Mouse (Mus musculus) megakaryocyte-erythroid progenitor cell, adult 5-6 weeks (primary cell): Measurements from ENCODE around the gene Nat8f3. TPM values are rescaled to one million over a fixed set of nuclear protein-coding genes. Genes with fewer than 3 reads are reported as not detected.
"Not testable (repeated sequence)": the region's sequence is repeated elsewhere in the genome, so short reads cannot be mapped to it uniquely, and the experiment has no call there.

Experiments
- ATAC-seq: replicated peaks from 2 replicates; pipeline ENCODE4 v1.8.0; 2016; ENCODE audit warnings: mild to moderate bottlenecking, inconsistent platforms; ENCODE audit not compliant: severe bottlenecking, poor library complexity, low FRiP score, low TSS enrichment
- total RNA-seq, 2 experiments: library from RNA; stranded (forward) in 1 of 2; stranded (reverse) in 1 of 2; fragments of 200-1000, 215-1000 nt in 1 of 2; fragments of >200 nt in 1 of 2; fragmentation: Nextera tagmentation in 1 of 2; gene quantifications; 2 replicates each; pipeline ENCODE4 v1.2.3; 2014 to 2017

The Nat8f3 gene
- total RNA-seq (2014; fragmentation: Nextera tagmentation) (not detected in 2 replicates), total RNA-seq (2017) (not detected in 2 replicates)

DNA sequence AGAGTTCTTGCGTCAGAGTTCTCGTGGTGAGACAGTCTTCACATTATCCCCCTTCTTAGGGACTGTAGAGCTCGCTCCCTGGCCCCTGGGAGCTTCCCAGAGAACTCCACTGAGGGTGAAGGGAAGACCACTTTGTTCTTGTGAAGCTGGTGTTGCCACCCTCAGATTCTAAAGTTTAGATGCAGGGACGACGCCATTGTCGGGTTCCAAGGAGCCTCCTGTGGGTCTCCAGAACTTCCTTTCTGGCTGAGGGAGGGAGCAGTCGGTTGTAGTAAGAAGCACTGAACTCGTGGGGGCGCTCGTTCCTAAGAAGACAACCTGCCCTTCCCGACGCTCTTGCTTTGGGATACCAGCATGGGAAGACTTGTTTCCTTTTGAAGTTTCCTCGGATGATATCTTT is at the start of gene Nat8f3:
TSS of gene Nat8f3 (minus strand) at position 223 of the 400 bp plus-strand sequence.
- ATAC-seq: not testable (repeated sequence)

DNA sequence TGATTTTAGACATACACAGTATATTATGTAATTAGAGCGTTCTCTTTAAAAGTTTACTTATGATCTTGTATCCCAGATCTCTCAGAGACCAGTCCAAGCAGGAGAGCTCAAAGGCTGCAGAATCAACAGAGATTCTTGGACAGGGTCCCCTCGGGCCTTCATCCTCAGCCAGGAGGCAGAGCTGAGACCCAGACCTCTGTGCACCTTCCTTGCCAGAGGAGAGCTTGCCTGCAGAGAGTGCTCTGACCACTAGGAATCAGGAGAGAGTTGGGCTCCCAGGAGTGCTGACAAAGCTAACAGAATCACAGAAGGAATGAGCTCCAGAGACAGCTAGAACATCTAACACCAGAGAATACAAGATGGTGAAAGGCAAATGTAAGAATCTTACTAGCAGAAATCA is 47.8 kb upstream of the Nat8f3 start:
- no peak for ATAC-seq

DNA sequence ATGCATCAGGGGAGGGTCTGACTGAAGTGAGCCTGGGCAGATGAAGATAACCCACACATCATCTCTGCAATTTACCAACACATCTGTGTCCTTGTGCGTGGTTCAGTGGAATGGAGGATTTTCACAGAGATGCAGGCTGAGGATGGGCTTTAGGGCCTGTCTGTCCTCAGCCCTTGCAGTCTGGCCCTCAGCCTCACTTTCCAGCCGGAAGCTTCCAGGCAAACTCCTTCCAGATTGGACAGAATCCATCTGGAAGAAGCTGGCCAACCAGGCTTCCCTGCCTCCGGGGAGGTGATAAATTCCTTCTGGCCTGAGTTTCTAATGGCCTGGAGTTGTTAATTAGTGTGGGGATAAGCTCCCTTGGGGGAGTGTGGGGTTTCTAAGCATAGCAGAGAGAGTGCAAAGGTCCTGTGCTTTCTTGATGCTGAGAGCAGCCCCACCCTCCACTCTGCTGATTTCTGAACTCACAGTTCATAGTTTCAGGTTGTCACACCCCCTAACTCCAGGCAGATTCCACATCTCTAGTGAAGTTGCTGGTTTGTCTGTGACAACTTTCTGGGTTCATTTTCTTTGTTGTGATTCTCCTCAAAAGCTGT is 45.5 kb upstream of the Nat8f3 start:
- ATAC-seq: not testable (repeated sequence)

DNA sequence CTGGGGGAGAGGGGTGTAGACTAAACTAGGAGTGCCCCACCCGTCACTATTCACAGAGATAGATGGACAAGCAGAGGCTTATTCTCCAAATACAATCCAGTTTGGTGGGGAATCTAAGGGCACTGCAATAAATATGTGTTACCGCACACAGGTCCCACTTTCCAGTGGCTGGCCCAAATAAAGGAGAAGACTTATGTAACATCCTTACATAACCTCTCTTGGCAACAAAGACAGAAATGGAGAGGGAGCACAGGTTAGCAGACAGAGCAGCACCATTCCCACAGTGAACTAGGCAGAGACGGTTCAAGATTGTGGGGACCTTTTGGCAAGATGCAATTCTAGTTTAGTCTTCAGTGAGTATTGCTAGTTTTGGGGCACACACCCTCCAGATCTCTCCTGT is 45.0 kb upstream of the Nat8f3 start:
- not testable (repeated sequence) for ATAC-seq

DNA sequence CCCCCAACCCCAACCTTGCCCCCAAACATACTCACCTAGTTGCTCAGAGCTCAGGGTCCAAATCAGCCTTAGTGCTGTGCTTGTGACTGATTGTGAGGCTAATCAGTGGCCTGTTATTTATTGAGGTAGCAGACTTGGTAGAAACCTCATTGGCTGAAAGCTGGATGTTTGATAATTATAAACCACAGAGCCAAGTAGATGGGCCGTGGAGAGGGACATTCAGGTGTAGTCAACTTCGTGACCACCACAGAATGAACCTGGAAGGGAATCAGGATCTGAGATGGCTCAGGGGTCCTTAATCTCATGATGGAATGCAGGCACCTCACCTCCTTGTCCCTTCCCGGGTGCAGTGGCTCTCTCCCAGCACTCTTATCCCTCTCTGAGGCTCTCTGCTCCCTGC is 44.2 kb upstream of the Nat8f3 start:
- ATAC-seq: not testable (repeated sequence)

DNA sequence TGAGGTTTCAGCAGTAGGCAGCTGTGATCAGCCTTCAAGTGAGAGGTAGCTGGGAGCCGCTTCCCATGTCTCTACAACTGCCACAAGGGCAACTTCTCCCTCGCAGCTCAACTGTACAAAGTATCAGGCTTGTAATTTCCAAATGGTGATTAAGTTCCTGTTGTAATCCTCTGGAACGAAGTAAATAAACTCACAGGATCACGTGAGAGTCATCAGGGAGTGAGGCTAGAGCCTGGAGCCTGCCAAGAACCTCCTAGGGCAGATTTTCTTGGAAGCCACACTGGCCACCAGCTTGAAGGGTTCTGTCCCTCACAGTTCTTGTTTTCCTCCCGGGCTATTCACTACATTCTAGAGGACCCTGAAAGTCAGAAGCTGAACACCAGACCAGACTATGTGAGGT is 37.6 kb upstream of the Nat8f3 start:
- not testable (repeated sequence) for ATAC-seq

DNA sequence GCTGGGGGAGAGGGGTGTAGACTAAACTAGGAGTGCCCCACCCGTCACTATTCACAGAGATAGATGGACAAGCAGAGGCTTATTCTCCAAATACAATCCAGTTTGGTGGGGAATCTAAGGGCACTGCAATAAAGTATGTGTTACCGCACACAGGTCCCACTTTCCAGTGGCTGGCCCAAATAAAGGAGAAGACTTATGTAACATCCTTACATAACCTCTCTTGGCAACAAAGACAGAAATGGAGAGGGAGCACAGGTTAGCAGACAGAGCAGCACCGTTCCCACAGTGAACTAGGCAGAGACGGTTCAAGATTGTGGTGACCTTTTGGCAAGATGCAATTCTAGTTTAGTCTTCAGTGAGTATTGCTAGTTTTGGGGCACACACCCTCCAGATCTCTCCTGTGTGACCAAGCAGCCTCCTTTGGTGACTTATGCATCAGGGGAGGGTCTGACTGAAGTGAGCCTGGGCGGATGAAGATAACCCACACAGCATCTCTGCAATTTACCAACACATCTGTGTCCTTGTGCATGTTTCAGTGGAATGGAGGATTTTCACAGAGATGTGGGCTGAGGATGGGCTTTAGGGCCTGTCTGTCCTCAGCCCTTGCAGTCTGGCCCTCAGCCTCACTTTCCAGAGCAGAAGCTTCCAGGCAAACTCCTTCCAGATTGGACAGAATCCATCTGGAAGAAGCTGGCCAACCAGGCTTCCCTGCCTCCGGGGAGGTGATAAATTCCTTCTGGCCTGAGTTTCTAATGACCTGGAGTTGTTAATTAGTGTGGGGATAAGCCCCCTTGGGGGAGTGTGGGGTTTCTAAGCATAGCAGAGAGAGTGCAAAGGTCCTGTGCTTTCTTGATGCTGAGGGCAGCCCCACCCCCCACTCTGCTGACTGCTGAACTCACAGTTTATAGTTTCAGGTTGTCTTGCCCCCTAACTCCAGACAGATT is 2.2 kb downstream of the Nat8f3 start:
- not testable (repeated sequence) for ATAC-seq

DNA sequence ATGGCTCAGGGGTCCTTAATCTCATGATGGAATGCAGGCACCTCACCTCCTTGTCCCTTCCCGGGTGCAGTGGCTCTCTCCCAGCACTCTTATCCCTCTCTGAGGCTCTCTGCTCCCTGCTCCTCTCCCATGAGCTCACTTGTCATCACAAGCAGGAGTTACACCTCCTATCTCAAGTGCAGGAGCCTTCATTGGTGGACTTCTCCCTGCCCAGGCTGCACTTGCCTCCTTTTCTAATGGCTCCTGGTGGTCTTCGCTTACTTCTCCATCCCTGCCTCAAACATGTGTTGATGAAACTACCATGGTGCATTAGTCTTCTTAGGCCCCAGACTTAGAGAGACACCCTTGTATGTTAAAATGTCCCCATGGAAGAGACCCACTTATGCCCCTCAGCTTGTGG is 2.9 kb downstream of the Nat8f3 start:
- not testable (repeated sequence) for ATAC-seq

DNA sequence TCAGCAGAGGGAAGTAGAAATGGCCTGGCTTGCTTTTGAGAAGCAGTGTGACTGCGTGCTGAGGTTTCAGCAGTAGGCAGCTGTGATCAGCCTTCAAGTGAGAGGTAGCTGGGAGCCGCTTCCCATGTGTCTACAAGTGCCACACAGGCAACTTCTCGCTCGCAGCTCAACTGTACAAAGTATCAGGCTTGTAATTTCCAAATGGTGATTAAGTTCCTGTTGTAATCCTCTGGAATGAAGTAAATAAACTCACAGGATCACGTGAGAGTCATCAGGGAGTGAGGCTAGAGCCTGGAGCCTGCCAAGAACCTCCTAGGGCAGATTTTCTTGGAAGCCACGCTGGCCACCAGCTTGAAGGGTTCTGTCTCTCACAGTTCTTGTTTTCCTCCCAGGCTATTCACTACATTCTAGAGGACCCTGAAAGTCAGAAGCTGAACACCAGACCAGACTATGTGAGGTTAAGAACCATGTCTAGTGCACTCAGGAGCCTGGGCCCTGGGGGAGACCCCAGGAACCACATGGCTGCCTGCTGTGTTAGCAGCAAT is 9.8 kb downstream of the Nat8f3 start:
- not testable (repeated sequence) for ATAC-seq

DNA sequence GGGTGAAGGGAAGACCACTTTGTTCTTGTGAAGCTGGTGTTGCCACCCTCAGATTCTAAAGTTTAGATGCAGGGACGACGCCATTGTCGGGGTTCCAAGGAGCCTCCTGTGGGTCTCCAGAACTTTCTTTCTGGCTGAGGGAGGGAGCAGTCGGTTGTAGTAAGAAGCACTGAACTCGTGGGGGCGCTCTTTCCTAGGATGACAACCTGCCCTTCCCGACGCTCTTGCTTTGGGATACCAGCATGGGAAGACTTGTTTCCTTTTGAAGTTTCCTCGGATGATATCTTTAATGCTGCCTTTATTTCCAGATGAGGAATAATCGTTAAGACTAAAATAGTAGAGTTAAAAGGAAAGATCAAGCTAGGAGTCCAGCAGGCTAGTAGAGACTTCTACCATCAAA is 52.4 kb downstream of the Nat8f3 start, which contains the start of gene Nat8f7:
TSS of gene Nat8f7 (minus strand) at position 101 of the 400 bp plus-strand sequence.
- ATAC-seq: not testable (repeated sequence)

DNA sequence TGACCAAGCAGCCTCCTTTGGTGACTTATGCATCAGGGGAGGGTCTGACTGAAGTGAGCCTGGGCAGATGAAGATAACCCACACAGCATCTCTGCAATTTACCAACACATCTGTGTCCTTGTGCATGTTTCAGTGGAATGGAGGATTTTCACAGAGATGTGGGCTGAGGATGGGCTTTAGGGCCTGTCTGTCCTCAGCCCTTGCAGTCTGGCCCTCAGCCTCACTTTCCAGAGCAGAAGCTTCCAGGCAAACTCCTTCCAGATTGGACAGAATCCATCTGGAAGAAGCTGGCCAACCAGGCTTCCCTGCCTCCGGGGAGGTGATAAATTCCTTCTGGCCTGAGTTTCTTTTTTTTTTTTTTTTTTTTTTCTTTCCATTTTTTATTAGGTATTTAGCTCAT is 55.9 kb downstream of the Nat8f3 start:
- not testable (repeated sequence) for ATAC-seq

DNA sequence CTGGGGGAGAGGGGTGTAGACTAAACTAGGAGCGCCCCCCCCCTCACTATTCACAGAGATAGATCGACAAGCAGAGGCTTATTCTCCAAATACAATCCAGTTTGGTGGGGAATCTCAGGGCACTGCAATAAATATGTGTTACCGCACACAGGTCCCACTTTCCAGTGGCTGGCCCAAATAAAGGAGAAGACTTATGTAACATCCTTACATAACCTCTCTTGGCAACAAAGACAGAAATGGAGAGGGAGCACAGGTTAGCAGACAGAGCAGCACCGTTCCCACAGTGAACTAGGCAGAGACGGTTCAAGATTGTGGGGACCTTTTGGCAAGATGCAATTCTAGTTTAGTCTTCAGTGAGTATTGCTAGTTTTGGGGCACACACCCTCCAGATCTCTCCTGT is 56.3 kb downstream of the Nat8f3 start:
- not testable (repeated sequence) for ATAC-seq

DNA sequence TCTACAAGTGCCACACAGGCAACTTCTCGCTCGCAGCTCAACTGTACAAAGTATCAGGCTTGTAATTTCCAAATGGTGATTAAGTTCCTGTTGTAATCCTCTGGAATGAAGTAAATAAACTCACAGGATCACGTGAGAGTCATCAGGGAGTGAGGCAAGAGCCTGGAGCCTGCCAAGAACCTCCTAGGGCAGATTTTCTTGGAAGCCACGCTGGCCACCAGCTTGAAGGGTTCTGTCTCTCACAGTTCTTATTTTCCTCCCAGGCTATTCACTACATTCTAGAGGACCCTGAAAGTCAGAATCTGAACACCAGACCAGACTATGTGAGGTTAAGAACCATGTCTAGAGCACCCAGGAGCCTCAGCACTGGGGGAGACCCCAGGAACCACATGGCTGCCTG is 63.6 kb downstream of the Nat8f3 start:
- not testable (repeated sequence) for ATAC-seq

Other genes with a start within 250 kb of the Nat8f3 start
- 39.1 and 40.7 TPM in 2 replicates for gene Alms1, start 178.2 kb downstream of the Nat8f3 start, total RNA-seq (2014; fragmentation: Nextera tagmentation)
- 25.4 and 25.5 TPM in 2 replicates for gene Alms1, start 178.2 kb downstream of the Nat8f3 start, total RNA-seq (2017)
- gene Nat8f7, start 52.5 kb downstream of the Nat8f3 start, total RNA-seq (2014; fragmentation: Nextera tagmentation): not detected in 2 replicates
- not detected in 2 replicates for gene Nat8f7, start 52.5 kb downstream of the Nat8f3 start, total RNA-seq (2017)
- not detected in 2 replicates for gene Nat8f6, start 55.2 kb upstream of the Nat8f3 start, total RNA-seq (2014; fragmentation: Nextera tagmentation)
- not detected in 2 replicates for gene Nat8f6, start 55.2 kb upstream of the Nat8f3 start, total RNA-seq (2017)
- not detected in 2 replicates for gene Nat8f5, start 55.2 kb upstream of the Nat8f3 start, total RNA-seq (2014; fragmentation: Nextera tagmentation)
- gene Nat8f5, start 55.2 kb upstream of the Nat8f3 start, total RNA-seq (2017): not detected in 2 replicates
- not detected in 2 replicates for gene Nat8, start 66.3 kb upstream of the Nat8f3 start, total RNA-seq (2014; fragmentation: Nextera tagmentation)
- gene Nat8, start 66.3 kb upstream of the Nat8f3 start, total RNA-seq (2017): not detected in 2 replicates
- gene Nat8f2, start 103.4 kb upstream of the Nat8f3 start, total RNA-seq (2014; fragmentation: Nextera tagmentation): not detected in 2 replicates
- not detected in 2 replicates for gene Nat8f2, start 103.4 kb upstream of the Nat8f3 start, total RNA-seq (2017)
- gene Nat8f4, start 139.1 kb upstream of the Nat8f3 start, total RNA-seq (2014; fragmentation: Nextera tagmentation): 3.0 and 3.1 TPM in 2 replicates
- 1.7 and 3.2 TPM in 2 replicates for gene Nat8f4, start 139.1 kb upstream of the Nat8f3 start, total RNA-seq (2017)
- gene Tprkb, start 146.1 kb upstream of the Nat8f3 start, total RNA-seq (2014; fragmentation: Nextera tagmentation): 37.6 and 38.1 TPM in 2 replicates
- 47.5 and 54.2 TPM in 2 replicates for gene Tprkb, start 146.1 kb upstream of the Nat8f3 start, total RNA-seq (2017)
- gene Nat8f1, start 149.9 kb upstream of the Nat8f3 start, total RNA-seq (2014; fragmentation: Nextera tagmentation): 3.6 and 10.2 TPM in 2 replicates
- 1.4 and 2.2 TPM in 2 replicates for gene Nat8f1, start 149.9 kb upstream of the Nat8f3 start, total RNA-seq (2017)
- 93.0 and 94.7 TPM in 2 replicates for gene Dusp11, start 195.9 kb upstream of the Nat8f3 start, total RNA-seq (2014; fragmentation: Nextera tagmentation)
- gene Dusp11, start 195.9 kb upstream of the Nat8f3 start, total RNA-seq (2017): 46.7 and 51.1 TPM in 2 replicates